Mouse (Mus musculus): ENCODE measurements around the gene Lcn6.
A peak's percentile ranks its signal among the peaks of the same experiment; 100 is the strongest.
"Not testable (repeated sequence)": the region's sequence is repeated elsewhere in the genome, so short reads cannot be mapped to it uniquely, and the experiment has no call there.

The Lcn6 gene

DNA sequence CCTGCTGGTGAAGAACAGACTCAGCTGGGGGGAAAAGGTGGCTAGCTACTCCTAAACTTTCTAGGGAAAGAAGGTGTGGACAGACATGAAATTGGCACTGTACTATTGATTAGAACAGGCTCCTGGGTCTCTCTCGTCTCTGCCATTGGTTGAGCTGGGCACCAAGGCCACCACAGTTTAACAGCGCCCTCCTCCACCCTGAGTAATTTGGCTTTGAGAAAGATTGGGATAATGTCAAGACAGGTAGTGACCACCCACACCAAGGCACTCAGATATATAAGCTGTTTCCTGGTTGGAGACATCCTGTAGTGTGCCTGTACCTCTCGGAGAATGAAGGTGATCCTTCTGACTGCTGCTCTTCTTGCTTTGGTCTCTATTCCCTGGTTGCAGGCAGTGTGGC lies at the start of gene Lcn6:
Gene Lcn6, plus strand, starts transcription at position 301 of the 400 bp plus-strand sequence.
- DNase-seq (ENCODE audit: low spot score in 2 of 2) = no peak

DNA sequence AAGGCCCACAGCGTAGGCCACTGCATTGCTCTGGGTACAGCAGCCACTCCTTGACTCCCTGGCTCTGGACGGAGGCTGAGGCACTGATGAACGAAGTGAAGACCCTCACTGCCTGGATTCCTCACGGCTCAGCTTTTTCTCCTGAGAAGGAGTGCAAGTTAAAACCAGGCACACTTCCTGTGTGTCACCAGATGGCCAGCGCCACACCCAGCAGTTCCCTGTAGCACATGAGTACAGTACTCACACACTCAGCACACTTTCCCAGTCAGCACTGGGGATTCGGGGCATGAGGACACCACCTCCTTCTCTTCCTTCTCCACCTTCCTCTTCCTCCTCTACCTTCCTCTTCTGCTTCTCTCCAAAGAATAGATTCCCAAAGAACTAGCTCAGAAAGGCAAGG lies 48.8 kb upstream of the Lcn6 start, which contains the start of gene Fcna:
Gene Fcna, minus strand, starts transcription at position 220 of the 400 bp plus-strand sequence.
- no peak for DNase-seq (ENCODE audit: low spot score in 2 of 2)

DNA sequence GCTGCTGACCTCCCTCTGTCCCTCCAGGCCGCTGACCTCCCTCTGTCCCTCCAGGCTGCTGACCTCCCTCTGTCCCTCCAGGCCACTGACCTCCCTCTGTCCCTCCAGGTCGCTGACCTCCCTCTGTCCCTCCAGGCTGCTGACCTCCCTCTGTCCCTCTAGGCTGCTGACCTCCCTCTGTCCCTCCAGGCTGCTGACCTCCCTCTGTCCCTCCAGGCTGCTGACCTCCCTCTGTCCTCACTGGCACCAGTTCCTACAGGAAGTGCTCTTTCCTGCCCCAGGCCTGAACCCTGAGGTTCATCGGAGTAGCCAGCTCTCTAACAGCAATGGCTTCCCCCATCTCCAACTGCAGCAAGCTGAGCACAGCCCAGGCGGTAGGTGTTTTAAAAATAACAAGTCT lies 47.8 kb upstream of the Lcn6 start:
- DNase-seq (ENCODE audit: low spot score in 2 of 2) = no peak

DNA sequence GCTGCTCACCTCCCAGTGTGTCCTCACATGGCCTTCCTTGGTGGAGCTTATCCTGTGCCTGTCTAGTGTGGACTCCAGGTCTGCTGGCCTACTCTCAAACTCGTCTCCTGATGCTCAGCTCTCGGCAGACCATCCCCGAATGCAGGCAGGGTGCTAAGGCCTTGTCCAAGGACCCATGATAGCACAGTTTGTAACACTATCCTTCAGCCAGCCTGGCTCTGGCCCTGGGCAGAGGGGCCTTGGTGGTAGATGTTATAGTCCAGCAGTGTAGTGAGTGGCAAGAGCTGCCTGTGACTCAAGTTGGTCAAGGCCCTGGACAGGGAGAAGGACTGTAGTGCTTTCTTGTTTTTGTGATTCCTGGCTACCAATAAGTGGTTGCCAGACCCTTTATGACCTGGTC lies 43.0 kb upstream of the Lcn6 start:
- no peak for DNase-seq (ENCODE audit: low spot score in 2 of 2)

DNA sequence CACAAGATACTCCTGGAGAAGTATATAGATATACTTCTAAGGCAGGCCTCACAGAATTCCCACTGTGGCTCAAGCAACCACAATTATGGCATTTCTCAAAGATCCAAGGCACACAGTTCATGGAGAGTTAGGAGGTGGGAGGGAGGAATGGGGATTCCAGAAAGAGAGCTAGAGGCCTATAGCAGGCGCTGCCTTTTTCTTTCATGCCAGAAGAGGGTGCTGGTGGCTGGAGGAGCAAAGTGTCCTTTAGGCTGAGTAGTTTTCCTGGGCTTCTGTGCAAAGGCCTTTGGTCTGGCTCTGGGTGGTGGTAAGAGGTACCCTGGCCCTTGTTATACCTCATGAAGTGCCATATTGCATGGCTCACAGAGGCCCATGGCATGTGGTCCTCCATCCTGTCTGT lies 42.5 kb upstream of the Lcn6 start:
- DNase-seq (ENCODE audit: low spot score in 2 of 2) = no peak

DNA sequence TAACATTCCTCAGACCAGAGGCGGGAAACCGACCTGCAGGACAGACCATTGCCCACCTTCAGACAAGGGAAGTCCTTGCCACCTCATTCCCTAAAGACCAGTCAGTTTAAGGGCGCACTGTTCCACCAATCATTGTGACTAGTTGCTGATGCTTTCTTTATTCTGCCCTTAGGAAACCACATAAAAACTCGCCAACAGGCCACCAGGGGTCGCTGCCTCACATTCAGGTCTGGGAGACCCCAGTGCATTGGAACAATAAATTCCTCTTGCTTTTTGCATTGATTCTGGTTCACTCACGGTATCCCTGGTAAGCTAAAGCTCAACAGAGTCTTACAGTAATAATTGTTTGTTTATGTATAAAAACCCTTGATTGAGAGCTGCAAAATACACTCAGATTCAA lies 36.7 kb upstream of the Lcn6 start:
- peak; percentile 32 to 67 for DNase-seq (ENCODE audit: low spot score in 2 of 2)

DNA sequence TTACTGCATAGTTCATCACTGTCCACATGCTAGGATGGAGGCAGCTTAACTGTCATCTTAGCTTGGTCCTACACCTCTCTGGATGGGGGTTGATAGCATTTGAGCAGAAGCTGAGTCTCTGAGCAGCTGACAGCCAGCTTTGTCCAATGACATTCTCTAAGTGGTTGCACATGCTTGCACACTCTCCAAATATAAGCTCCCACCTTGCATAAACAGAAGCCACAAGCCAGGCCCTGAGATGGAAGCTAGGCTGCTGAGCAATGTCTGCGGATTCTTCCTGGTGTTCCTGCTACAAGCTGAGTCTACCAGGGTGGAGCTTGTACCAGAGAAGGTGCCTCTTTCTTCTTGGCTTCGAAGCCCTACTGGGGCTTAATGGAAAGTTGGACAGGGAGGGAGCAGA lies 23.7 kb upstream of the Lcn6 start, which contains the start of gene Lcn8:
Gene Lcn8, plus strand, starts transcription at position 219 of the 400 bp plus-strand sequence.
- DNase-seq (ENCODE audit: low spot score in 2 of 2) = no peak

DNA sequence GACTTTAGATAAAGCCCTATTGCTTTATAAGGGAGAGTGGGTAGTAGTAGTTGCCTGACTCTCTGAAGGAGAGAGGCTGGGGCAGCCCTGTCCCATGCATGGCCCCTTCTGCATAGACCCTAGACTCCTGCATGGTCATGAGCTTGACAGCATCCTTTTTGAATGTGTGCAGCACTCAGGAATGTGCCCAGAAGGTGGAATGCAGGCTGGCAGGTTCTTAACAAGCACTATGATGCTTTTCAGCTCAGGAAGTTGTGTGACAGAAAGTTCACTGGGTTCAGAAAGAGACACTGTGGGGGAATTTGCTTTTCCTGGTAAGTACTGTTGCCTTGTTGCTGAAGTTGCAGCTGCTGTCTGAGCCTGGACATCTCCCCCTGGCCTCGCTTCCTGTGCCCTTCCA lies 22.1 kb upstream of the Lcn6 start:
- DNase-seq (ENCODE audit: low spot score in 2 of 2) = no peak

DNA sequence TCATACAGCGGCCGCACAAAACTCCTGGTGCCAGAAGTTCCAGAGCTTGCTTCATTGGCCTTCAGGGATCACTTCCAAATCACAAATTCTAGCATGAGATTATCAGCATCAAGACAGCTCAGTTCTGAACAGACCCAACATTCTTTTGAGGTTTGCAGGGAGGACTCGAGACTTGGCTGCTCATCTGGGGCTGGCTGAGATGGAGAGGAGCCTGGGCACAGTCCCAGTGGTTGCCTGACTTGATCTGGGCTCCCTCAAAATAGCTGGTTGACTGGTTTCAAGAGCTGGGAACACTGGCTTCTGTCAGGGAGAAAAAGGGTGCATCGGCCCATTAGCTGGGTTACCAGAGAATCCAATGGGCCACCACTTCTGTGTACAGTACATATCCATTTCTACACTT lies 19.9 kb upstream of the Lcn6 start:
- no peak for DNase-seq (ENCODE audit: low spot score in 2 of 2)

DNA sequence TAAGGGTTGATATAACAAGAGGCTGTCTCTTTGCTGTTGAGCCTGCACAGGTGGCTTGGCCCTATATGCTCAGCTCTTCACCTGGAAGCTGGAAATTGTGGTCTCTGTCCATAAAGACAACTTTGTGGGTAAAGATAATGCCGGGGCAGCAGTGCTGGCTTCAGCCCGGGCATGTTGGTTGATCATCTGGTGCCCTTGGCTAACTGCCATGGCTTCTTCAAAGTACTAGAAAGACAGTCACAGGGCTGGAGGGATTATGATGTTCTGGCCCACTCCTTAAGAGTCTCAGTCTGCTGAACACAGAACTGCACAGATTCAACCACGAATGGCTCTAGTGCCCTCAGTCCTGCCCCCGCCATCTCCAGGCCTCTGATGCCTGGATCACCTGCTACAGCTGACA lies 19.3 kb upstream of the Lcn6 start:
- no peak for DNase-seq (ENCODE audit: low spot score in 2 of 2)

DNA sequence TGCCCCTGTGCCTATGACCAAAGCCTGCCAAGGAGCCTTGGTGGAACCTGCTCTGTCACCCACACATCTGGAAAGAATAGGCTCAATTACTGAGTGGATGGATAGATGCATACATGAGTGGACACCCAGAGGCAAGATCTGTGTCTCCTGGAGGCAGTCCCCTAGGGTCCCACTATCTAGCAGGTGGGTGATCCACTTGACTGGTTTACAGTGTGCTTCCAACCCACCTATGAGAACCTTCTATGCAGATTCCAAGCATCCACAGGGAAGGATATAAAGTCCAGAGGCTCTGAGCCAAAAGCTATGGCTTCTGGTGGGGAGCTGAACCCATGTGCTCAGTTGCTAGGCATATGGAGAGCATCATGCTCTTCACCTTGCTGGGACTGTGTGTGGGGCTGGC lies 18.9 kb upstream of the Lcn6 start, which contains the start of gene Lcn5:
Gene Lcn5, plus strand, starts transcription at position 301 of the 400 bp plus-strand sequence.
- DNase-seq (ENCODE audit: low spot score in 2 of 2) = no peak

DNA sequence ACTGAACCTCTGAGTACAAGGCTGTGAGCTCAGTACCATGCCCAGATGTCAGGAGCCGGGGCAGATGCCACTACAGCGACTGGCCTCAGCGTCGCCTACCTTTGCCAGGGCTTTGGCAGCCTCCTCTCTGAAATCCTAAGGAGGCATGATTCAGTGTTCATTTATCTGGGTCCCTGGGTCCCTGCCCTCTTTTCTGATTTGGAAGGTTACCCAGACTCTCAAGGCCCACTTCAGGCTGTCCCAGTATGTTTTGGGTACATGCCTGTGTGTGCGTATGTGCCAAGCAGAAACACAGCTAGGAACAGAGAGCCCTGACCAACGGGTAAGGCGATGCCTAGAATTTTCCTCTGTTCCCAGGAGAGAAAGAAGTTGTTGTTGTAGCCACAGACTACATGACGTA lies 16.3 kb upstream of the Lcn6 start:
- DNase-seq (ENCODE audit: low spot score in 2 of 2) = no peak

DNA sequence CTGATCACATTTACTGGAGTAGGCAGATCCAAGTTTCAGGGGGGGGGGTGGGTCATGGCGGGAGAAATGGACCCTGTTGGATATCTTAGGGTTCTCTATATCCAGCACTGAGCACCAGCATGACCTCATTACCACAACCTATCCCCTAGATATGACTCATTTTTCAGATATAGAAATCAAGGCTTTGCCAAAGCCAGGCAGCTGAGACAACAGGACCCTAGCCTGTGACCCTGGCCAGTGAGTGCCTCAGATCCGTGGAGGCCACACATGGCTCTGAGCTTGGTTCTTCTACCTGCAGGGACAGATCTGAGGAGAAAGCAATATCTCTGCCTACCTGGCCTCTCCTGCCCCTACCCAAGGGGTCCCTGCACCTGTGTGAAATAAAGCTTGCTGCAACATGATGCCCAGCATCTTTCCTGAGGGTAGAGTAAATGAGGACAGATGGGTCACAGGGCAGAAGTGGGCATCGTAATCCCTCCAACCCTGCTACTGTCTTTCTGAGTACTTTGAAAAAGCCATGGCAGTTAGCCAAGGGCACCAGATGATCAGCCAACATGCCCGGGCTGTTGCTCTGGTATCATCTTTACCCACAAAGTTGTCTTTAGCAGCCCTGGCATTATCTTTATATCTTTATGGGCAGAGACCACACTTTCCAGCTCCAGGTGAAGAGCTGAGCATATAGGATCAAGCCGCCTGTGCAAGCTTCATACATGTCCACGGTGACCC lies 15.2 kb upstream of the Lcn6 start:
- no peak for DNase-seq (ENCODE audit: low spot score in 2 of 2)

DNA sequence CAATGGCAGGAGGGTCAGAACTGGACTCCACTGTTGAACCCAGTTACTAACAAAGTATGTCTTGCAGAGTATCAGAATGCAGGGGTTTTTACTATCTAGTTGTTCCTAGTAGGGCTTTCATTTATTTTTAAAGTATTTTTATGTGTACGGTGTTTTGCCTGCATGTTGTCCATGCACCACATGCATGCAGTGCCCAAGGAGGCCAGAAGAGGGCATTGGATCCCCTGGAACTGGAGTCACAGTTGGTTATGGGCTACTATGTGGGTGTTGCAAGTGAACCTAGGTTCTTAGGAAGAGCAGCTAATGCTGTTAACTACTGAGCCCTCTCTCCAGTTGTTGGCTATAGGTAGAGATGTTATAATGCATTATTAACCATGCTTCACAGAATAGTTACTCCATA lies 13.1 kb upstream of the Lcn6 start:
- DNase-seq (ENCODE audit: low spot score in 2 of 2) = peak; percentile 54 to 77

DNA sequence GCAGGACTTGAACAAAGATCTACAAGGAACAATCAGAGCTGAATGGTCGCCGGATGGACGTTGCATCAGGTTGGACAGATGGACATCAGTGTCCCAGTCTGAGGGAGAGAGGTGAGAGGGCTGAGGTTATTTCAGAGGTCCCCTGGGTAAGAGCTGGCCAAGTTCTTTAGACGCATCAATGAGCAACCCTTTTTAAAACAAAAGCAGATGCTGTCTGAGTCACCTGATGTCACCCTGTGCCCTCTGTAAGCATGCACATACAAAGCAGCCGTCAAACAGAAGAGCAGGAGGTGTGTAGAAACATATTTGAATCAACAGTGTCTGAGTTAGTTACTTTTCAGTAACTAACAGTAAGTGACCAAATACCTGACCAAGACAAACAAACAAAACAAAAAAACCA lies 12.5 kb upstream of the Lcn6 start:
- no peak for DNase-seq (ENCODE audit: low spot score in 2 of 2)

DNA sequence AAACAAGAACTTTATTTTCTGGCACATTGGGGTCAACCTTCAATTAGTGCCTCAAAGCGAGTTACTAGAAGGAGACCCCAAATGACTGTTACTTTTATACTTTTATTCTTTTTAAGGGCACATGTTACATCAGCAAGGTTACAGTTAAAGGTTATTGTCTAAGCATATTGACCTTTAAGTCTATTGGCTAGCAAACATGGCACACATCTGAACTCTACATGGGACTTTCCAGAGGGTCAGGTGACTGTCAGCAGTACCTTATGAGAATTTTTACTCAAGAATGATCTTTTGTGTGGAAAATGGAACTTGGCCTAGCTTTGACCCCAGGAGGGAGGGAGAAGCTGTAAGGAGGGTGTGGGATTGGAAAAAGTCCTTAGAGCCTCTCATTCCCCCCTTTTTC lies 10.1 kb upstream of the Lcn6 start:
- no peak for DNase-seq (ENCODE audit: low spot score in 2 of 2)

DNA sequence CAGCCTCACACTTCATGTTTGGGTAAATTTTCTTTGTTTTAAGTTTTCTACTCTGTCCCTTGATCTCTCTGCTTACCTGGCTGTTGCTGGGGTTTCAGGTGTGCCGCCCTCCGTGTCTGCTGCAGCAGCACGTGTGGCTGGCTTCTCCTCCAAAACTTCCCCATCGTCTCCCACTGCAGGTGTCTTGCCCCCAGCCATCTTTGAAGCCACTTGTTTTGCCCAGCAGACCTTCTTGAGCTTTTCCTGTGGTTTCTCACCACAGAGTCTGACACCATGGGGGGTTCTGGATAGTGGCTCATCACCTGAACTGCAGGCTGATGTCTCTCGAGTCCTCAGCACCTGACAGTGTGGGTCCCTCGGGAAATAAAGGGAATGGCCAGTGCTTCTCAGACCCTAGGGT lies 3.0 kb downstream of the Lcn6 start:
- peak; percentile 62 to 68 for DNase-seq (ENCODE audit: low spot score in 2 of 2)

DNA sequence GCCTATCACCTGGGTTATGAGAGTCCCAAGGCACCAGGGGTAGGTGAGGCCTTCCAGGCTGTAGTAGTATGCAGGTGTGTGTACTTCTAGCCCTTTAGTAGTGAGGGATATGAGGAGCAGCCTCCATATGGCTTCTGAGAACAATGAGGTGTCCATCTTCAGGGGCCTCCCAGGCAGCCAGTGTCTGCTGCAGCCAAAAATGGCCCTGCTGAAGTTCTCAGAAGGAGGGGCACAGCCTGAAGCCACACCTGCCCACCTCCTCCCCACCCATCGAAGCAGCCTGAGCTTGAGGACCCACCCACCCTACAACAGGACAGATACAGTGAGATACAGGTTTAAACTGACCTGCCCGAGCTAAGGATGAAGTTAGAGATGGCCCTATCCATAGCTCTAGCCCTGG lies 5.8 kb downstream of the Lcn6 start, which contains the start of gene Lcn10:
Gene Lcn10, plus strand, starts transcription at position 301 of the 400 bp plus-strand sequence.
- no peak for DNase-seq (ENCODE audit: low spot score in 2 of 2)

DNA sequence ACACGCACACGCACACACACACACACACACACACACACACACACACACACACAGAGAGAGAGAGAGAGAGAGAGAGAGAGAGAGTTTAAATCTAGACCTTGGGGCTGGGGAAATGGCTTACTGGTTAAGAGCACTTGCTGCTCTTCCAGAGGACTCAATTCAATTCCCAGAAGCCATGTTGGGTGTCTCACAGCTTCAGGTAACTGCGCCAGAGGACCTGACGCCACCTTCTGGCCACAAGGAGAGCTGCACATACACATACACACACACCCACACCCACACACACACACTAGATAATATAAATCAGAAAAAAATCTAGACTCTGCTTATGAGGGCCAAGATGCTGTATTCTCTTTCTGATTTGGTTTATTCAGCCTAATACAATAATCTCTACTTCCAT lies 10.4 kb downstream of the Lcn6 start:
- DNase-seq (ENCODE audit: low spot score in 2 of 2) = no peak

DNA sequence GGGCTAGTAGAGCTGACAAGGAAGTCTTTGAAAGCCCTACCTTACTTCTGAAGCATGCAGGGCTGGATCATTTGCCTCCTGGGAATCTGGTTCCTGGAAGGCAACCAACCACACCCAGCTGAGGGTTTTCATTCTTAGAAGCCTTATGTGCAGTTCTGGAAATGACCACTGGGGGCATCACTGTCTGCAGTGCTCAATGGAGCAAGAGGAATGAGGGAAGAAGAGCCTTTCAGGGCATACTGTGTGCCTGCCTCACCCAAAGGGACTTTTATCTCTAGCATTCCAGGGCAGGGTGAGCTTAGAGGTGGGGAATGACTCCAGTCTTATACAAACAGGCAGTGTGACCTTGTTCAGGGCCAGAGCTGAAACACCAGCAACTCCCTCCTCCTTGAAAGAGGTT lies 18.0 kb downstream of the Lcn6 start:
- DNase-seq (ENCODE audit: low spot score in 2 of 2) = peak in 1 of 2 experiments; percentile 66

DNA sequence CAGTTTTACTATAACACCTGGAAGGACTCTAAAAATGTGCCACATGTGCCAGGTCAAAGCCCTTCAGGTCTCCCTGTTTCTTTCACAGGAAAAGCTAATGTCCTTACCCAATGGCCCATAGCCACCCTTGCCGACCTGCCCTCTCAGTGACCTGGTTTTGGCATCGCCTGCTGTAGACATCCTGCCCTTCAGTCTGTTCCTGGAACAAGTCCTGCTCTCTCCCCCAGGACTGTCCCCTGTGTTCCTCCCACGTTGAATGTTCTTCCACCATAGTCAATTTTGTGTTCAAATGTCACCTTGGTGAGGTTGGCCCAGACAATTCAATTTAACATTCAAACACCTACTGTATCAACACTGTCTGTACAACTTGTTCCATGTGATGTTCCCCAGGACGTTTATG lies 20.4 kb downstream of the Lcn6 start:
- no peak for DNase-seq (ENCODE audit: low spot score in 2 of 2)

DNA sequence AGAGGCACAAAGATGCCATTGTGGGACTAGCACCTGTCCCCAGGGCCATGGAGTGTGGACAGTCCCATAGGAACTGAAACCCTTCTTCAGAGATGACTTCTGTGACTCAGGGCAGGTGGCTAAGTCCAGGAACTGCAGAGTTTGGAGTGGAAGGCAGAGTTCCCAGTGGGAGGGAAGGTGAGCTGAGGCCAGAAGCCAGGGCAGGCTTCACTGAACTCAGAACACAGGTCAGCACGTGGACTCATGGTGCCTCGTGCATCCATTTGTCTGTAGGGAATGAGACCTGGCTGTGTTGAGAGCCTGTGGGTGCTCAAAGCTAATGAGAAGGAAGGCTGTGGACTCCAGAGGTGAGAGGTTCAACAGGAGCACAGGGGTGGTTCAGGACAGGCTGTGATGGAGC lies 22.1 kb downstream of the Lcn6 start:
- DNase-seq (ENCODE audit: low spot score in 2 of 2) = no peak

DNA sequence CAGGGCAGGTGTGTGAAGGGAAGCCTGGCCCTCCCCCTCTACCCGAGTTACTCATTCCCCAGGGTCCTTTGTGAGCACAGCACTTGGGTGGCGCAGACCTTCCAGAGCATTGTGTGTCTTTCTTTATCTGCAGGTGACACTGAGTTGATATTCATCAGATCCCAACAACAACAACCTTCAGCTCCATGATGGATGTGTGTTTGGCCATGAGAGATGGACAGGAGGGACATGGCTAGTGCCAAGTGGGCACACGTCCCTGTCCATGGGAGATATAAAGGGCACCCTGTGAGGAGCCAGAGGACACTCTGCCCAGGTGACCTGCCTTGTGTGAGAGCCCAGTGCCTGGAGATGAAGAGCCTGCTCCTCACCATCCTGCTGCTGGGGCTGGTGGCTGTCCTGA lies 23.2 kb downstream of the Lcn6 start, which contains the start of gene Obp2a:
Gene Obp2a, plus strand, starts transcription at position 301 of the 400 bp plus-strand sequence.
- DNase-seq (ENCODE audit: low spot score in 2 of 2) = not testable (repeated sequence)

DNA sequence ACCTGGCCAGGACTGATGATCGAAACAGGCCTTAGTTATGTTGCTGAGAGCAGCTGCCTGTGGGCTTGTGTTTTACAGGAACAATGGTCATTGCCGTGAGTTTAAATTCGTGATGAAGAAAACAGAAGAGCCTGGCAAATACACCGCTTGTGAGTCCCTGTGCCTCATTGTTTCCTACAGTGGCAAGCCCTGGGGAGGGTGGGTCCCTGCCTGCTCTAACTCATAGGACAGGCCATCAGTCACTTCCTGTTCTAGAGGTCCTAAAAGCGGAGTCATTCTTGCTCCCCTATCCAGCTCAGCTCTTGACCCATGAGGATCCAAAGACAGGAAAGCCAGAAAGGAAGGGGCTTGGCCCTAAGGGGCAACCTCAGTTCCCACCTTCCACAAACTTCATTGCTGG lies 24.4 kb downstream of the Lcn6 start:
- no peak for DNase-seq (ENCODE audit: low spot score in 2 of 2)
